Mouse (Mus musculus): Measurements from ENCODE around the gene Gabpa. TPM values are rescaled to one million over a fixed set of nuclear protein-coding genes. Genes with fewer than 3 reads are reported as not detected.

Gabpa gene
- total and polyA plus RNA-seq, 2 experiments from 2014 or later: 8.5 to 17.9 TPM

GRCm38 (mm10) chr16:84813852-84814251 is 20.9 kb upstream of the Gabpa start:
- no peak overlapping the region for H3K4me2 ChIP-seq (ENCODE audit: low read depth, low read length, poor library complexity, severe bottlenecking)
- H3K4me3 ChIP-seq (ENCODE audit: low read depth, low read length): no peak overlapping the region
- no peak for DNase-seq (ENCODE audit: low spot score)
- no peak overlapping the region for H3K9ac ChIP-seq (replicated peaks; ENCODE audit: low read length, poor library complexity, severe bottlenecking)
- H3K4me1 ChIP-seq (ENCODE audit: insufficient read depth, low read length): no peaks in the 10 kb centered on the region
- H3K27ac ChIP-seq (ENCODE audit: low read depth, low read length): no peak overlapping the region
- TF ChIP-seq CTCF (IDR thresholded peaks at IDR 0.05): no peak
- WGBS: 85% methylated on average over 8 of the region's 8 CpGs
- no peaks in the 10 kb centered on the region for H3K9me3 ChIP-seq (ENCODE audit: low read length)
- no peaks in the 10 kb centered on the region for H3K36me3 ChIP-seq (ENCODE audit: insufficient read depth, low read length)
- no peaks in the 10 kb centered on the region for H3K27me3 ChIP-seq (ENCODE audit: insufficient read depth, low read length)
- ATAC-seq (ENCODE audit: low FRiP score): no peak

GRCm38 (mm10) chr16:84814511-84814910 is 20.2 kb upstream of the Gabpa start:
- Histone ChIP-seq H3K27ac (ENCODE audit: low read depth, low read length) (no peak overlapping the region), H3K9me3 (ENCODE audit: low read length) (no peaks in the 10 kb centered on the region), H3K9ac (replicated peaks; ENCODE audit: low read length, poor library complexity, severe bottlenecking) (no peak overlapping the region), H3K4me2 (ENCODE audit: low read depth, low read length, poor library complexity, severe bottlenecking) (no peak overlapping the region), H3K4me3 (ENCODE audit: low read depth, low read length) (no peak overlapping the region), H3K4me1 (ENCODE audit: insufficient read depth, low read length) (no peaks in the 10 kb centered on the region), H3K27me3 (ENCODE audit: insufficient read depth, low read length) (no peaks in the 10 kb centered on the region), H3K36me3 (ENCODE audit: insufficient read depth, low read length) (no peaks in the 10 kb centered on the region)
- no peak for TF ChIP-seq CTCF (IDR thresholded peaks at IDR 0.05)
- 88% methylated on average over 8 of the region's 8 CpGs for WGBS
- DNase-seq (ENCODE audit: low spot score) (no peak), ATAC-seq (ENCODE audit: low FRiP score) (no peak)

GRCm38 (mm10) chr16:84817423-84817822 is 17.3 kb upstream of the Gabpa start:
- TF ChIP-seq CTCF (IDR thresholded peaks at IDR 0.05): peak; percentile 81
- H3K27ac ChIP-seq (ENCODE audit: low read depth, low read length): no peak overlapping the region
- ATAC-seq (ENCODE audit: low FRiP score): peak; percentile 72; the same call in 1 of the 2 replicates
- no peaks in the 10 kb centered on the region for H3K27me3 ChIP-seq (ENCODE audit: insufficient read depth, low read length)
- H3K9me3 ChIP-seq (ENCODE audit: low read length): no peaks in the 10 kb centered on the region
- H3K4me2 ChIP-seq (ENCODE audit: low read depth, low read length, poor library complexity, severe bottlenecking): no peak overlapping the region
- H3K4me3 ChIP-seq (ENCODE audit: low read depth, low read length): no peak overlapping the region
- no peak overlapping the region for H3K9ac ChIP-seq (replicated peaks; ENCODE audit: low read length, poor library complexity, severe bottlenecking)
- WGBS: 34% methylated on average over 7 of the region's 7 CpGs
- H3K36me3 ChIP-seq (ENCODE audit: insufficient read depth, low read length): 0 out of 2 replicates have a peak, but pooled peaks cover 6% of the 10 kb centered on the region
- DNase-seq (ENCODE audit: low spot score): peak; percentile 64
- no peaks in the 10 kb centered on the region for H3K4me1 ChIP-seq (ENCODE audit: insufficient read depth, low read length)

- TF ChIP-seq CTCF (IDR thresholded peaks at IDR 0.05): no peak
- Histone ChIP-seq H3K27ac (ENCODE audit: low read depth, low read length) (no peak overlapping the region), H3K4me1 (ENCODE audit: insufficient read depth, low read length) (no peaks in the 10 kb centered on the region), H3K4me2 (ENCODE audit: low read depth, low read length, poor library complexity, severe bottlenecking) (no peak overlapping the region), H3K36me3 (ENCODE audit: insufficient read depth, low read length) (peaks cover 22% of the 10 kb centered on the region), H3K9ac (replicated peaks; ENCODE audit: low read length, poor library complexity, severe bottlenecking) (no peak overlapping the region), H3K4me3 (ENCODE audit: low read depth, low read length) (no peak overlapping the region), H3K27me3 (ENCODE audit: insufficient read depth, low read length) (no peaks in the 10 kb centered on the region), H3K9me3 (ENCODE audit: low read length) (no peaks in the 10 kb centered on the region)
- ATAC-seq (ENCODE audit: low FRiP score): no peak
- WGBS: 63% methylated on average over 6 of the region's 6 CpGs
- DNase-seq (ENCODE audit: low spot score): peak; percentile 5
These were observed 9.7 kb upstream of the Gabpa start for GRCm38 (mm10) chr16:84825009-84825408.

- Histone ChIP-seq H3K36me3 (ENCODE audit: insufficient read depth, low read length) (peaks cover 18% of the 10 kb centered on the region), H3K4me2 (ENCODE audit: low read depth, low read length, poor library complexity, severe bottlenecking) (no peak overlapping the region), H3K27ac (ENCODE audit: low read depth, low read length) (no peak overlapping the region), H3K27me3 (ENCODE audit: insufficient read depth, low read length) (no peaks in the 10 kb centered on the region), H3K4me1 (ENCODE audit: insufficient read depth, low read length) (no peaks in the 10 kb centered on the region; the same call in 1 of the 2 replicates), H3K9me3 (ENCODE audit: low read length) (no peaks in the 10 kb centered on the region), H3K9ac (replicated peaks; ENCODE audit: low read length, poor library complexity, severe bottlenecking) (no peak overlapping the region), H3K4me3 (ENCODE audit: low read depth, low read length) (no peak overlapping the region)
- no peak for TF ChIP-seq CTCF (IDR thresholded peaks at IDR 0.05)
- no peak for DNase-seq (ENCODE audit: low spot score)
- ATAC-seq (ENCODE audit: low FRiP score): no peak
- 87% methylated on average over 5 of the region's 5 CpGs for WGBS
These were observed 3.0 kb upstream of the Gabpa start for GRCm38 (mm10) chr16:84831696-84832095.

- peak; percentile 12 for DNase-seq (ENCODE audit: low spot score)
- WGBS: 88% methylated on average over 5 of the region's 5 CpGs
- TF ChIP-seq CTCF (IDR thresholded peaks at IDR 0.05): no peak
These were observed 2.0 kb upstream of the Gabpa start for GRCm38 (mm10) chr16:84832736-84833135.

More at GRCm38 (mm10) chr16:84832736-84833135, 2.0 kb upstream of the Gabpa start:
- no peak overlapping the region for H3K9ac ChIP-seq (replicated peaks; ENCODE audit: low read length, poor library complexity, severe bottlenecking)
- H3K27ac ChIP-seq (ENCODE audit: low read depth, low read length): no peak overlapping the region
- peaks cover 18% of the 10 kb centered on the region for H3K36me3 ChIP-seq (ENCODE audit: insufficient read depth, low read length)
- no peak overlapping the region for H3K4me2 ChIP-seq (ENCODE audit: low read depth, low read length, poor library complexity, severe bottlenecking)
- H3K27me3 ChIP-seq (ENCODE audit: insufficient read depth, low read length): no peaks in the 10 kb centered on the region
- no peak for ATAC-seq (ENCODE audit: low FRiP score)
- no peaks in the 10 kb centered on the region for H3K9me3 ChIP-seq (ENCODE audit: low read length)
- H3K4me3 ChIP-seq (ENCODE audit: low read depth, low read length): no peak overlapping the region
- H3K4me1 ChIP-seq (ENCODE audit: insufficient read depth, low read length): no peaks in the 10 kb centered on the region; the same call in 1 of the 2 replicates
